Mouse (Mus musculus): ENCODE measurements at regions not wholly inside any gene's neighbourhood (a gene's known extent, or its start where the extent isn't known, plus 50 kb on each side); places are given as distances from the start of the nearest gene placed in this dataset.

GRCm38 (mm10) chr9:117859580-117860045, 180.7 kb upstream of the Azi2 start:
- Histone ChIP-seq H3K9ac (no peak overlapping the region), H3K36me3 (no peaks in the 10 kb centered on the region), H3K27me3 (replicated peaks) (no peaks in the 10 kb centered on the region), H3K4me3 (no peak overlapping the region), H3K27ac (no peak overlapping the region), H3K4me1 (no peaks in the 10 kb centered on the region), H3K9me3 (replicated peaks) (0 out of 2 replicates have a peak, but pooled peaks cover 6% of the 10 kb centered on the region), H3K4me2 (no peak overlapping the region)
- ATAC-seq: peak; percentile 49; the same call in 1 of the 2 replicates
- WGBS (ENCODE audit: insufficient replicate concordance): 26% methylated on average over 16 of the region's 16 CpGs

- no peak overlapping the region for H3K27ac ChIP-seq
- WGBS (ENCODE audit: insufficient replicate concordance): 68% methylated on average over 4 of the region's 4 CpGs
- no peaks in the 10 kb centered on the region for H3K9me3 ChIP-seq (replicated peaks)
- no peak for ATAC-seq
- no peaks in the 10 kb centered on the region for H3K36me3 ChIP-seq
- H3K4me2 ChIP-seq: no peak overlapping the region
- H3K4me3 ChIP-seq: no peak overlapping the region
- H3K4me1 ChIP-seq: no peaks in the 10 kb centered on the region
- H3K9ac ChIP-seq: no peak overlapping the region
- no peaks in the 10 kb centered on the region for H3K27me3 ChIP-seq (replicated peaks)
These were observed 196.8 kb upstream of the Azi2 start for GRCm38 (mm10) chr9:117843531-117843930.

GRCm38 (mm10) chr9:117836696-117837380, 203.5 kb upstream of the Azi2 start:
- H3K4me1 ChIP-seq: no peaks in the 10 kb centered on the region
- H3K9ac ChIP-seq: no peak overlapping the region
- no peaks in the 10 kb centered on the region for H3K36me3 ChIP-seq
- H3K9me3 ChIP-seq (replicated peaks): no peaks in the 10 kb centered on the region
- no peak overlapping the region for H3K4me2 ChIP-seq
- no peak overlapping the region for H3K27ac ChIP-seq
- 67% methylated on average over 12 of the region's 12 CpGs for WGBS (ENCODE audit: insufficient replicate concordance)
- no peaks in the 10 kb centered on the region for H3K27me3 ChIP-seq (replicated peaks)
- no peak overlapping the region for H3K4me3 ChIP-seq
- ATAC-seq: no peak

GRCm38 (mm10) chr9:117833586-117833985, 203.9 kb upstream of the Rbms3 start:
- Histone ChIP-seq H3K9ac (no peak overlapping the region), H3K36me3 (no peaks in the 10 kb centered on the region), H3K4me2 (no peak overlapping the region), H3K4me1 (no peaks in the 10 kb centered on the region), H3K9me3 (replicated peaks) (no peaks in the 10 kb centered on the region), H3K27me3 (replicated peaks) (no peaks in the 10 kb centered on the region), H3K4me3 (no peak overlapping the region), H3K27ac (no peak overlapping the region)
- no peak for ATAC-seq
- WGBS (ENCODE audit: insufficient replicate concordance): 53% methylated on average over 6 of the region's 6 CpGs

GRCm38 (mm10) chr9:117814661-117815060, 184.9 kb upstream of the Rbms3 start:
- no peaks in the 10 kb centered on the region for H3K9me3 ChIP-seq (replicated peaks)
- H3K27me3 ChIP-seq (replicated peaks): no peaks in the 10 kb centered on the region
- no peak overlapping the region for H3K9ac ChIP-seq
- H3K4me1 ChIP-seq: no peaks in the 10 kb centered on the region
- H3K27ac ChIP-seq: no peak overlapping the region
- no peak for ATAC-seq
- WGBS (ENCODE audit: insufficient replicate concordance): 58% methylated on average over 4 of the region's 4 CpGs
- no peak overlapping the region for H3K4me2 ChIP-seq
- no peak overlapping the region for H3K4me3 ChIP-seq
- no peaks in the 10 kb centered on the region for H3K36me3 ChIP-seq

- Histone ChIP-seq H3K9ac (no peak overlapping the region), H3K27me3 (replicated peaks) (no peaks in the 10 kb centered on the region), H3K4me2 (no peak overlapping the region), H3K4me1 (no peaks in the 10 kb centered on the region), H3K36me3 (no peaks in the 10 kb centered on the region), H3K4me3 (no peak overlapping the region), H3K9me3 (replicated peaks) (no peaks in the 10 kb centered on the region), H3K27ac (no peak overlapping the region)
- ATAC-seq: no peak
- 66% methylated on average over 9 of the region's 9 CpGs for WGBS (ENCODE audit: insufficient replicate concordance)
These were observed 183.5 kb upstream of the Rbms3 start for GRCm38 (mm10) chr9:117813216-117813615.

GRCm38 (mm10) chr9:117805812-117806211, 176.1 kb upstream of the Rbms3 start:
- no peak overlapping the region for H3K9ac ChIP-seq
- ATAC-seq: no peak
- no peak overlapping the region for H3K4me2 ChIP-seq
- no peaks in the 10 kb centered on the region for H3K36me3 ChIP-seq
- 68% methylated on average over 9 of the region's 9 CpGs for WGBS (ENCODE audit: insufficient replicate concordance)
- no peak overlapping the region for H3K4me3 ChIP-seq
- H3K27ac ChIP-seq: no peak overlapping the region
- H3K27me3 ChIP-seq (replicated peaks): no peaks in the 10 kb centered on the region
- no peaks in the 10 kb centered on the region for H3K9me3 ChIP-seq (replicated peaks)
- H3K4me1 ChIP-seq: no peaks in the 10 kb centered on the region

GRCm38 (mm10) chr9:117784186-117784591, 154.5 kb upstream of the Rbms3 start:
- 68% methylated on average over 5 of the region's 5 CpGs for WGBS (ENCODE audit: insufficient replicate concordance)
- Histone ChIP-seq H3K9ac (no peak overlapping the region), H3K4me3 (no peak overlapping the region), H3K27ac (no peak overlapping the region), H3K36me3 (no peaks in the 10 kb centered on the region), H3K27me3 (replicated peaks) (no peaks in the 10 kb centered on the region), H3K9me3 (replicated peaks) (no peaks in the 10 kb centered on the region; the same call in 1 of the 2 replicates), H3K4me2 (no peak overlapping the region), H3K4me1 (no peaks in the 10 kb centered on the region)
- no peak for ATAC-seq

- 75% methylated on average over 6 of the region's 6 CpGs for WGBS (ENCODE audit: insufficient replicate concordance)
- H3K36me3 ChIP-seq: no peaks in the 10 kb centered on the region
- ATAC-seq: no peak
These were observed 124.9 kb upstream of the Rbms3 start for GRCm38 (mm10) chr9:117754651-117755050.

GRCm38 (mm10) chr9:117753466-117753865, 123.8 kb upstream of the Rbms3 start:
- H3K27ac ChIP-seq: no peak overlapping the region
- H3K9me3 ChIP-seq (replicated peaks): peaks cover 14% of the 10 kb centered on the region; the same call in 1 of the 2 replicates

More at GRCm38 (mm10) chr9:117754651-117755050, 124.9 kb upstream of the Rbms3 start:
- H3K4me2 ChIP-seq: no peak overlapping the region
- H3K27me3 ChIP-seq (replicated peaks): no peaks in the 10 kb centered on the region
- no peak overlapping the region for H3K4me3 ChIP-seq
- H3K27ac ChIP-seq: no peak overlapping the region
- peaks cover 18% of the 10 kb centered on the region; the same call in 1 of the 2 replicates for H3K9me3 ChIP-seq (replicated peaks)
- H3K9ac ChIP-seq: no peak overlapping the region
- H3K4me1 ChIP-seq: no peaks in the 10 kb centered on the region

GRCm38 (mm10) chr9:117744906-117745305, 115.2 kb upstream of the Rbms3 start:
- Histone ChIP-seq H3K4me2 (no peak overlapping the region), H3K4me1 (no peaks in the 10 kb centered on the region), H3K9ac (no peak overlapping the region), H3K36me3 (no peaks in the 10 kb centered on the region), H3K27ac (no peak overlapping the region), H3K9me3 (replicated peaks) (no peaks in the 10 kb centered on the region), H3K4me3 (no peak overlapping the region), H3K27me3 (replicated peaks) (no peaks in the 10 kb centered on the region)
- WGBS (ENCODE audit: insufficient replicate concordance): 78% methylated on average over 8 of the region's 8 CpGs
- no peak for ATAC-seq

More at GRCm38 (mm10) chr9:117753466-117753865, 123.8 kb upstream of the Rbms3 start:
- Histone ChIP-seq H3K27me3 (replicated peaks) (no peaks in the 10 kb centered on the region), H3K4me2 (no peak overlapping the region), H3K9ac (no peak overlapping the region), H3K36me3 (no peaks in the 10 kb centered on the region), H3K4me3 (no peak overlapping the region), H3K4me1 (no peaks in the 10 kb centered on the region)
- 57% methylated on average over 3 of the region's 3 CpGs for WGBS (ENCODE audit: insufficient replicate concordance)
- no peak for ATAC-seq

GRCm38 (mm10) chr9:117729366-117729765, 99.7 kb upstream of the Rbms3 start:
- Histone ChIP-seq H3K27me3 (replicated peaks) (no peaks in the 10 kb centered on the region), H3K27ac (no peak overlapping the region), H3K4me2 (no peak overlapping the region), H3K9ac (no peak overlapping the region), H3K4me3 (no peak overlapping the region), H3K36me3 (no peaks in the 10 kb centered on the region), H3K4me1 (no peaks in the 10 kb centered on the region), H3K9me3 (replicated peaks) (peaks cover 12% of the 10 kb centered on the region; the same call in 1 of the 2 replicates)
- no peak for ATAC-seq
- WGBS (ENCODE audit: insufficient replicate concordance): 79% methylated on average over 6 of the region's 6 CpGs
